In the genomic region with DNA sequence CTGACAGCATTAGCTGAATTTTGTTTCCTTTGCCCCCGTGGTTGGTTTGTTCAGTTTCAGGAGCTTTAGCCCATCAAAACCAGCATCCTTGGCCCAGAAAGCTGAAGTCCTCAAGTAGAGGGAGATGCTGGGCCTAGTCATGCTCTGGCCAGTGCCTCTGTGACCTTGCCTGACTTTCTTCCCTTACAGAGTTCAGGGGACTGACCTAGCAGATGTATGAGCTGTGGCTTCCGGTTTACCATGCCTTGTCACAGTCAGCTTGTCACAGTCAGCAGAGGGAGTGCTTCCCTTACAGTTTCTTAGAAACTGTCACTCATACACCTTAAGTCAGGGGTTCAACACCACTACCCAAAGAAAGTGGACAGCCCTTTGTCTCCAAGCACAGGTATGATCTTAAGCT, we compare ENCODE assay signal across 11 mouse cellular contexts. TPM values are rescaled to one million over a fixed set of nuclear protein-coding genes. Genes with fewer than 3 reads are reported as not detected.
A peak's percentile ranks its signal among the peaks of the same experiment; 100 is the strongest.
DNase-seq lines count a peak whose midpoint lies in the region; ATAC-seq and TF ChIP-seq lines count a peak whose summit lies in the region.
"Had no signal": no experiment of that assay in that cellular context is flagged by ENCODE, and none has a peak within 500 bp of the region (broad histone marks: within the 10 kb centered on the region; RNA-seq: fewer than 3 reads in every experiment).

No protein-coding gene starts in this region.

- intact Hi-C loops in gastrocnemius, adult 2 months (cut with DNase I): no loop called here
- intact Hi-C loops in gastrocnemius, postnatal 36 days (cut with DNase I): no loop called here

- WGBS in heart, embryonic 16.5 days: 30% methylated on average over 2 of the region's 2 CpGs

- H3K4me2 ChIP-seq in heart, embryonic 16.5 days (ENCODE audit: low read depth, low read length): no peak overlapping the region
- H3K4me2 ChIP-seq: limb, embryonic 12.5 days; midbrain, embryonic 13.5 days had no signal

- peak overlapping the region; percentile 90 for H3K4me3 ChIP-seq in gastrocnemius, adult 2 months
- H3K4me3 ChIP-seq in heart, embryonic 16.5 days (ENCODE audit: low read length): no peak overlapping the region
- H3K4me3 ChIP-seq: limb, embryonic 12.5 days; midbrain, embryonic 13.5 days had no signal

- peak; percentile 40 for TF ChIP-seq CTCF in gastrocnemius, adult 2 months (IDR thresholded peaks at IDR 0.05)

- H3K36me3 ChIP-seq in heart, embryonic 16.5 days (ENCODE audit: control insufficient read depth, insufficient read depth): no peaks in the 10 kb centered on the region
- H3K36me3 ChIP-seq: limb, embryonic 12.5 days; midbrain, embryonic 13.5 days had no signal

- H3K27ac ChIP-seq in gastrocnemius, adult 2 months: peak overlapping the region; percentile 99
- peak overlapping the region; percentile 30; the same call in 1 of the 2 replicates for H3K27ac ChIP-seq in heart, embryonic 16.5 days (ENCODE audit: low read length)
- H3K27ac ChIP-seq: limb, embryonic 12.5 days; midbrain, embryonic 13.5 days had no signal

- no peak for ATAC-seq in heart, embryonic 16.5 days (replicated peaks; ENCODE audit: extremely low read depth, insufficient read depth, low FRiP score)
- ATAC-seq: midbrain, embryonic 13.5 days had no signal

- peaks cover 12% of the 10 kb centered on the region for H3K27me3 ChIP-seq in heart, embryonic 16.5 days (ENCODE audit: control insufficient read depth, insufficient read depth, low read length)

- peak; percentile 59 for DNase-seq in gastrocnemius, adult 2 months
- DNase-seq in gastrocnemius, postnatal 36 days: no peak
- peak; percentile 38 for DNase-seq in thymus, postnatal 0 days (ENCODE audit: low spot score)
- DNase-seq in thymus, adult 18-20 months: no peak
- peak; percentile 7 for DNase-seq in yolk sac, embryonic 10.5 days (ENCODE audit: low spot score)
- no peak for DNase-seq in kidney, postnatal 14 days
- no peak for DNase-seq in left cerebral cortex, adult 9 months (ENCODE audit: low spot score in 2 of 2)
- DNase-seq: cerebellum, adult 11-12 months had no signal

- H3K9me3 ChIP-seq in heart, embryonic 16.5 days (replicated peaks; ENCODE audit: control insufficient read depth, low read length): no peaks in the 10 kb centered on the region
- H3K9me3 ChIP-seq: limb, embryonic 12.5 days; midbrain, embryonic 13.5 days had no signal

- H3K4me1 ChIP-seq in heart, embryonic 16.5 days (ENCODE audit: control insufficient read depth, insufficient read depth, low read length): peaks cover 19% of the 10 kb centered on the region

- peak overlapping the region; percentile 45 for H3K9ac ChIP-seq in heart, embryonic 16.5 days (ENCODE audit: low read length)
- H3K9ac ChIP-seq: limb, embryonic 12.5 days; midbrain, embryonic 13.5 days had no signal

RNA-seq across cellular contexts. Expression of gene Bhlhe41, which starts 5.0 kb away (rescaled TPM):
- 10 to 100 TPM; 17.2 to 48.4 TPM for total RNA-seq in gastrocnemius, adult 2 months (2021)
- 10 to 100 TPM; 52.8 to 55.3 TPM for total RNA-seq in gastrocnemius, postnatal 36 days (2021)
- 8.5 and 9.4 TPM in 2 replicates for polyA plus RNA-seq in thymus, postnatal 0 days (2015; fragmentation: Nextera tagmentation; extraction: Ambion mirVana)
- 5.9 and 6.1 TPM in 2 replicates for polyA plus RNA-seq in heart, embryonic 16.5 days (2015; fragmentation: Nextera tagmentation; extraction: Ambion mirVana)

Comparison
In these comparisons a context has a peak if more than half of its experiments do, and no peak if none do; other contexts are left out.
1. DNase-seq: peak in gastrocnemius, adult 2 months (single experiment), thymus, postnatal 0 days (single experiment) and yolk sac, embryonic 10.5 days (single experiment); none in gastrocnemius, postnatal 36 days (0 of 2), thymus, adult 18-20 months (0 of 2), kidney, postnatal 14 days (single experiment) and left cerebral cortex, adult 9 months (0 of 2).